Mouse (Mus musculus) megakaryocyte, adult 5-6 weeks (primary cell): Measurements from ENCODE around the gene Drd3. TPM values are rescaled to one million over a fixed set of nuclear protein-coding genes. Genes with fewer than 3 reads are reported as not detected.

Experiments
- ATAC-seq: 2 replicates; pipeline ENCODE4 v1.8.0; 2016; ENCODE audit warnings: mild to moderate bottlenecking, inconsistent platforms; ENCODE audit not compliant: poor library complexity, severe bottlenecking
- total RNA-seq, 2 experiments: library from RNA; stranded (forward) in 1 of 2; stranded (reverse) in 1 of 2; fragments of 153-499, 151-499 nt in 1 of 2; fragments of 221-1000, 200-1000 nt in 1 of 2; gene quantifications; 2 replicates each; pipeline versions ENCODE4 v1.2.3 to v1.2.4; 2015 to 2017

The Drd3 gene
- total RNA-seq, 2 experiments from 2014 or later, result not detected

DNA sequence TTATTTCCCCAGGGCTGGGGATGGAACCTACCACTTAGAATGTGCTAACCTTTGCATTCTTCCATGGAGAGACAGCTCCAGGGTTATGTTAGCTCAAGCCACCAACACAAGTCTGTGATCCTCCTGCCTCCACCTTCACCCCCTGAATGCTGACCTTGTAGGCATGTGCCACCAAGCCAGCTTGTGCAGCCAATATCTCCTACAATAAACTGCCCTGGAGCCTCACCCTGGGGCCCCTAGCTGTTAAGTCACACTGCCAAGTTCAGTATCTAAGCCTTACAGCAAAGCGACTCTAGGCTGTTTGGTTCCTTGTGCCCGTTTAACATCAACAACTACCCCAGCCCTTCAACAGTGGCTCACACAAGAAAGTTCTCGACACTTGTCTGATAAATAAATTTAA, 47.3 kb downstream of the Drd3 start:
- ATAC-seq, result no peak

DNA sequence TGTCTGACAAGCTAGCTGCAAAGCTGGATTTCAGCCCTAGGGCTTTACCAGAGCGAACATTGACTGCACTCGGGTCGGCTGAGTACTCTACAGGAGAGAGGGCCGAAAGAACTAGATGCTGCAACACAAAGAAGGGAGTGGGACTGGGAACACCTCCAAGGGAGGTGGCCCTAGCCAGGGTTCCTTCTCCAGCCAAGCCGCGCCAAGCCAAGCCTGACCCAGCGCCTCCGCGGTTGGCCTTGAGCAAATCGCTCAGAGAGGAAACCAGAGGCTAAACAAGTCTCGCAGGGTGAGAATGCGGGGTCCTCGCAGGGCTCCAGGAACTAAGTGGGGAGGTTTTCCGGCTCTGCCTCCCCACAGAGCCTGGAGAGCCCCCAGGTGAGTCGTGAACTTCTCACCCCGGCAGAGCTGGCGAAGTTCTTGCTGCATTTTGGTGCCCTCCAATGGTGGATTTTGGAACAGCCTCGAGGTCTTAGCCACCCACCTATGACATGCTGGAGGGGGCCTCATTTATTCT, 48.0 kb downstream of the Drd3 start:
- ATAC-seq, result peak; percentile 84

GRCm38 (mm10) chr16:43802466-43802865, 48.6 kb downstream of the Drd3 start:
- no peak for ATAC-seq

DNA sequence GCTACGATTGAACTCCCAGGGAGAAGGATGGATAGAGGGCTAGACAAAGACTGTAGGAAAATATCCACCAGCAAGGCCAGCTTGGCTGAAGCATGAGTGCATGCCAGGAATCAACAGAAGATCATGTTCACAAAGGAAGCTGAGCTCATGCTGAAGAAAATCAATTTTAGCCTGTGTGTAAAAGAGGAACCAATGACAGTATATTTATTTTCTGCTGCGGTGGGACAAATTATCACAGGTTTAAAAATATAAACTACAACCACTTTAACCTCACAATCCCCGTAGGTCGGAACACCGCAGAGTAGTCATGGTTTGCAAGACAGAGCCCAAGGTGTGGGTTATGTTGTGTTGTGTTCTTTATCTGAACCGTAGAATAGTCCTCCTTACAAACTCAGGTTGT, 50.5 kb downstream of the Drd3 start:
- ATAC-seq, result no peak

- no peak for ATAC-seq
Measured at GRCm38 (mm10) chr16:43807048-43807447, 53.2 kb downstream of the Drd3 start.

DNA sequence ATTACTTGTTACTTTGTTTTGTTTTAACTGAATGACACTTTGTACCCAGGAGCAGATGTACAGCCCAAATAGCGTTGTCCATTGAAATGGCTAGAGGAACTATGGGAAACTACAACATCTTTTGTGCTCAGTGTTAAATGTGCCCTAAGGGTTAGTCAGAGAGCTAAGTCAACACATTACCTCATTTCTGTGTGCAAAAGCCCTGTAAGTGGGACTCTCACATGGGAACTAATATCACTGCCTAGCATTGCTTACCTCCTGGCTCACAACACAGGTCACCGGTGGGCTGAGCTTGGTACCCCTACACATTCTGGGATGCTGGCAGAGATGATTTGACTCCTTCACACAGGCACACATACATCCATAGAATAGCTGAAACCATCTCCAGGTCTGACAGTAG, 55.6 kb downstream of the Drd3 start:
- ATAC-seq, result no peak

- 0 out of 2 replicates have a peak, but pooled peaks have one; percentile 43 for ATAC-seq
Measured at GRCm38 (mm10) chr16:43811402-43811801, 57.6 kb downstream of the Drd3 start.

GRCm38 (mm10) chr16:43814644-43815043, 60.8 kb downstream of the Drd3 start:
- ATAC-seq, result no peak

GRCm38 (mm10) chr16:43816321-43816720, 62.5 kb downstream of the Drd3 start:
- no peak for ATAC-seq

DNA sequence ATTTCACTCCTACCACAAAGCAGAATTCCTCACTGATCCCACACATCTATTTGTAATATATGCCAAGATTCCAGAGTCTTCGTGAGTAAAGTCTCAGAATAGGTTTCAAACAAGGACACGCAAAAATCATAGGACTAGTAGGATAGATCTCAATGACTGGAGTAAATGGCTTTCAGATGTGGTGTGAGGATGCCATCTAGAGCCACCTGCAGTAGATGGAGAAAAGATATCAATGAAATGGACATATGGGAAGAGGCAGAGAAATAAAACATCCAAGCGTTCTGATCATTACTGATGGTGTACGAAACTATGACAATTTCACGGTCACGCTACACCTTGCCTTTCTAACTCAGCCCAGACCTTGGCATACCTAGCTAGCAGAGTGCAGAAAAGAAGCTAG, 64.6 kb downstream of the Drd3 start:
- ATAC-seq, result no peak

DNA sequence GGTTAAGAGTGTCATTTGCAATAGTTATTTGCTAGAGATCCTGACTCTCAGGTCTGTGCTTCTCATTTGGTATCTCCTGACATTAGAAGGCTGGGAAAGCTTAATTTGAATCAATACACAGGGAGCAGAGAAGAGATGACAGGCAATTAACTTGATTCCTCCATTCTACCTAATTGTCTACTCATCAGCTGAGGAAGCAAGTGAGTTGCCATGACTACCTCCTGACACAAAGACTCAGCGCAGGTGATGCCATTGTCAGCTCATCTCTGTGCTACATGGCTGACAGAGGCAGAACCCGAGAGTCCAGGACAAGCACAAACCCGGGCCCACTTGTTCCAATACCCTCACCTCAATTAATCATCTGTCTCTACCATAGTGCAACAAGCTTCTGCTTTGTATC, 73.7 kb downstream of the Drd3 start:
- no peak for ATAC-seq

DNA sequence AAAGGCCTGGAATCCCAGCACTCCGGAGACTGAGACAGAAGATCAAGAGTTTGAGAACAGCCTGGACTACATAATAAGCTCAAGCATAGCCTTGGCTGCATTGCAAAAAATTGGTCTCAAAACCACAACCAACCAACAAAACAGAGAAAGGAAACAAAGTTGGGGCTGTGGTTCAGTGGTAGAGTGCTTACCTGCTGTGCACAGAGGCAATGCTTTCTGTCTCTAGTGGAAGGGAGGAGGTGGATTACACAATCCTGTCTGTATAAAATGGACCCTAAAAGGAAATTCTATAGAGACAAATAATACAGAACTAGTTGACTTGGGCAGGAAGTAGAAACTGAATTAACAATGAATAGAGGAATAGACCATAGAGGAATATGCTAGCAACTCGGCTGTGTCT, 78.1 kb downstream of the Drd3 start:
- ATAC-seq, result no peak

DNA sequence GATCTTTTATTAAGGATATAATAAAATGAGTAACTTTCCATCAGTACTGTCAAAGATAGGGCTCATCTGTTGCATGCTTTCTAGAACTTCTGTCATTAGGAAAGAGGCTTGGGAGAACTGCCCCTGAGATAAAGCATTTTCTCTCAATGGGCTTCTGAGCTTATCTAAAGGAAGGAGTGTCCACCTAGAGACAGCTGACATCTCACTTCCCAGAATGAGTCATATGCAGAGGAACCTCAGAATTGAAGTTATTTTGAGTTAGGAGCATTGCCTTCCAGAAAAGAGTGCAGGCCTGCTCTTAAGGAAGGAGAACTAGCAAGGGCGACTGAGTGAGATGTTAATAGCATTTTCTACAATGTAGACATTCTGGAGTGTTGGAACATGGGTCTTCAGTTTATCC, 87.4 kb downstream of the Drd3 start:
- ATAC-seq, result no peak

DNA sequence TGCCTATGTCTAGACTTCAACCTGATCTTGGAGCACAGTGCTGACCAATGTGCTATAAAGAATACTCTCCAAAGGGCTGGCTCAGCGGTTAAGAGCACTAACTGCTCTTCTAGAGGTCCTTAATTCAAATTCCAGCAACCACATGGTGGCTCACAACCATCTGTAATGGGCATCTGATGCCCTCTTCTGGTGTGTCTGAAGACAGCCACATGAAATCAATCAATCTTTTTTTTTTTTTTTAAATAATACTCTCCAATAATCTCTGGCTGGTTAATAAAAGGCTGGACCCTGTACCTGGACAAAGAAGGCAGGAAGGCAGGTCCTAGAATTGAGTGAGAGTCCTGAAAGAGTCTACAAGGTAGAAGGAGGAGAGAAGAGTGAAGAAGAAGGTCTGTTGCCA, 96.0 kb downstream of the Drd3 start:
- no peak for ATAC-seq

DNA sequence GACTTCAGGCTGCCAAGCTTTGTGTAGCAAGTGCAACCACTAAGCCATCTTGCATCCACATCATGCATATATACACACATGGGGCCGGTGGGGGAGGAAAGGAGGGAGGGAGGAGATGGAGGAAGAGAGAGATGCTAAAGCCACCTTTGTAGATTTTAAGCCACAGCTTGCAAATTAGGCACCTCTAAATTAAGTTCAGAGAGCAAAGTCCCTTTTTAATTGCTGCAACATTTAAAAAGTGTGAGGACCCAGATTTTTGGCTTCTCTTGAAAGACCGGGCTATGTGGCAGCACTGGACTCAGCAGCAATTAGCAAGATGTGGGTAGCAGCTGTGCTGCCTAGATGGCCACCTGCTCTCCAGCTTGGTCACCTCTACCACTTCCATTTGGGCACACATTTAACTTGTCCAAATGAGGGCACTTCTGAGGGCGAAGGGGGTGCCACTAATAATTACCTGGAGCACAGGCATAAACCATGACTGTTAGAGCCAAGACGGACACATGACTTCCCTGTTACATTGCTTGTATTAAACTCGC, 105.2 kb downstream of the Drd3 start:
- no peak for ATAC-seq

DNA sequence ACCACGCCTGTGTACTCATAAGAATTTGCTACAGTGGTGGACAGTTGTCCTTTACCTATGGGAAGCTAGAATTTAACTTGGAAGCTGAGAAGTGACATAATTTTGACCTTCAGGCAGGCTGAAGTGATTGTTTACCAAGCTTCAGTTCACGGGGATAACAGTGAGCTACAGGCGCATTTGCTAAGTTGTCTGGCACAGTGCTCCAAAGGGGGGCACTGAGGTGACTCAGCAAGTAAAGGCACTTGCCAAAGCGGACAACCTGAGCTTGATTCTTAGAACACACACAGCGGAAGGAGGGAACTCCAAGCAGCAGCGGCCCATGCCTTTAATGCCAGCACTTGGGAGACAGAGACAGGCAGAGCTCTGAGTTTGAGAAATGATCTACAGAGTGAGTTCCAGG, 106.8 kb downstream of the Drd3 start:
- no peak for ATAC-seq

- ATAC-seq, result no peak
Measured at GRCm38 (mm10) chr16:43869805-43870204, 116.0 kb downstream of the Drd3 start.

GRCm38 (mm10) chr16:43871419-43871818, 117.6 kb downstream of the Drd3 start:
- no peak for ATAC-seq

Other genes with a start within 250 kb of the Drd3 start
- 0.40 TPM in 1 of 2 replicates, not detected in the other for gene Tigit, start 89.9 kb upstream of the Drd3 start, total RNA-seq (2015)
- gene Tigit, start 89.9 kb upstream of the Drd3 start, total RNA-seq (2017), result not detected in 2 replicates
- gene Ccdc191, start 135.8 kb downstream of the Drd3 start, total RNA-seq (2015), result 2.6 and 5.8 TPM in 2 replicates
- 4.6 and 10.7 TPM in 2 replicates for gene Ccdc191, start 135.8 kb downstream of the Drd3 start, total RNA-seq (2017)
- 2.6 and 3.5 TPM in 2 replicates for gene Qtrt2, start 172.8 kb downstream of the Drd3 start, total RNA-seq (2015)
- 7.8 and 15.8 TPM in 2 replicates for gene Qtrt2, start 172.8 kb downstream of the Drd3 start, total RNA-seq (2017)
- 0.91 and 0.98 TPM in 2 replicates for gene Zdhhc23, start 225.8 kb downstream of the Drd3 start, total RNA-seq (2015)
- gene Zdhhc23, start 225.8 kb downstream of the Drd3 start, total RNA-seq (2017), result 0.41 and 1.5 TPM in 2 replicates